Mouse (Mus musculus) heart, adult 2 months (tissue): ENCODE measurements around the gene 6330409D20Rik. TPM values are rescaled to one million over a fixed set of nuclear protein-coding genes. Genes with fewer than 3 reads are reported as not detected.
A peak's percentile ranks its signal among the peaks of the same experiment; 100 is the strongest.

ENCODE experiments used
- DNase-seq, 2 experiments: peaks; one replicate each; pipeline ENCODE4 v3.0.0; 2021
- H3K27ac ChIP-seq: fragments of 200-600 bp; 2 replicates; pipeline ENCODE4 v1.8.1; 2022
- H3K27me3 ChIP-seq: fragments of 200-500 bp; 2 replicates; pipeline ENCODE4 v1.6.1; 2012; ENCODE audit warnings: mild to moderate bottlenecking, low read length, inconsistent platforms, mixed read lengths; ENCODE audit not compliant: control insufficient read depth, insufficient read depth
- H3K36me3 ChIP-seq: fragments of 200-500 bp; 2 replicates; pipeline ENCODE4 v1.6.1; 2012; ENCODE audit warnings: low read length, inconsistent platforms; ENCODE audit not compliant: control insufficient read depth, insufficient read depth
- H3K4me1 ChIP-seq: fragments of 200-500 bp; 2 replicates; pipeline ENCODE4 v1.6.1; 2011; ENCODE audit warnings: low read length; ENCODE audit not compliant: control insufficient read depth, insufficient read depth
- H3K4me3 ChIP-seq: fragments of 200-600 bp; 2 replicates; pipeline ENCODE4 v1.8.1; 2022
- H3K79me2 ChIP-seq: fragments of 200-500 bp; replicated peaks from 2 replicates; pipeline ENCODE4 v1.6.1; 2012; ENCODE audit warnings: mild to moderate bottlenecking, inconsistent platforms, low read length, moderate library complexity, mixed read lengths; ENCODE audit not compliant: control insufficient read depth, insufficient read depth
- H3K9ac ChIP-seq: fragments of 200-500 bp; 2 replicates; pipeline ENCODE4 v1.6.1; 2012; ENCODE audit warnings: low read depth, mild to moderate bottlenecking, control low read depth, inconsistent platforms, low read length, mixed read lengths
- CTCF ChIP-seq: fragments of 200-600 bp; IDR thresholded peaks from 2 replicates; pipeline ENCODE4 v1.8.1; 2022; ENCODE audit warnings: antibody characterized with exemption, mild to moderate bottlenecking, moderate library complexity
- EP300 ChIP-seq: fragments of 200-500 bp; IDR thresholded peaks from 2 replicates; pipeline ENCODE4 v1.6.1; 2011; ENCODE audit warnings: low read depth, low read length, control low read depth; ENCODE audit not compliant: insufficient read depth
- POLR2A ChIP-seq: fragments of 200-500 bp; IDR thresholded peaks from 2 replicates; pipeline ENCODE4 v1.6.1; 2011; ENCODE audit warnings: mild to moderate bottlenecking, low read depth, low read length, control low read depth; ENCODE audit not compliant: insufficient read depth
- WGBS: fragments of 180-500 bp; shearing (Covaris S2); methylation state at CpG from one replicate; pipeline ENCODE4 v1.1.7; 2018; 5-methylcytosine and 5-hydroxymethylcytosine counted together
- intact Hi-C: fragments of 180-260 bp; cut with DNase I; formaldehyde crosslinking; loops from one replicate; pipeline ENCODE4 v1.15.1; 2025
- polyA plus RNA-seq: library from polyadenylated mRNA; depleted of rRNA; stranded (reverse); fragments of >200 nt; gene quantifications from 2 replicates; pipeline ENCODE4 v1.2.3, GENCODE M21; 2012
- total RNA-seq, 2 experiments: library from RNA; stranded (reverse); gene quantifications; 2 replicates each; pipeline ENCODE4 v1.2.3; 2021

Gene 6330409D20Rik
- total and polyA plus RNA-seq, 3 experiments, result not detected

DNA sequence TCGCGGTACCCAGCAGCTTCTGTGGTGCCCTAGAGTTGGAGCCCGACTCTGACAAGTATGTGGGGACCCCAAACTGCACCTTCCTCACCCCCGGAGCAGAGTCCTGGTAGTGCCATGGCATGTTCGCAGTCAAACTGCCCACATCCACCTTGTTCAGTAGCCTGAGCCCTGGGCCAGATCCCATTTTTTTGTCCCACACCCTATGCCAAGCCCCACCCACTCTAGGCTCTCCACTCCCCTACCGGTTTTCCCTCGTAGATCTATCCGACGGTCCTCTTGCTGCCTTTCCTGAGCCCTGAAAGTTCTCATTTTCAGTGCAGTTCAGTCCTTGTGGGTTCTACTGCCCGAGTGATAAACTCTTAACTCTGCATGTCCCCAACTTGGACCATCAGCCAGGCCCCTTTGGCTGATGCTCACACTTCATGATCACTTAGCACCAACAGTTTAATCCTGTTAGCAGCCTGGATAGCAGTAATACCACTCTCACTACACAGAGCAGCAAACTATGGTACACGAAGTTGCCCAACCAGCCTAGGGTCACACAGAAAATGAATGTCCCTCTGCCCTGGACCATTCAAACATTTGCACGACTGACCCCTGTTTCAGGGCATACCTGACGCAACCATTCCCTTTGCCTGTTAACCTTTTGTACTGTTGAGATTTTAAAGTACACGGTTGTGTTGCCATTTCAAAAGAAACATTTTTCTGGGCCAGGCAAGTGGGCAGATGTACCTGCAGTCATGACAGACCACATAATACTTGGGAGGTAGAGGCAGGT lies 39.7 kb downstream of the 6330409D20Rik start:
- no peak overlapping the region for H3K9ac ChIP-seq
- intact Hi-C loops, result no loop called here
- 79% methylated on average over 14 of the region's 14 CpGs for WGBS
- H3K27me3 ChIP-seq, result no peaks in the 10 kb centered on the region
- H3K4me3 ChIP-seq, result no peak overlapping the region
- no peak overlapping the region for H3K27ac ChIP-seq
- no peak for TF ChIP-seq CTCF
- no peak for TF ChIP-seq EP300
- TF ChIP-seq POLR2A, result no peak
- no peaks in the 10 kb centered on the region for H3K79me2 ChIP-seq
- H3K4me1 ChIP-seq, result no peaks in the 10 kb centered on the region
- H3K36me3 ChIP-seq, result no peaks in the 10 kb centered on the region
- DNase-seq, result no peak

DNA sequence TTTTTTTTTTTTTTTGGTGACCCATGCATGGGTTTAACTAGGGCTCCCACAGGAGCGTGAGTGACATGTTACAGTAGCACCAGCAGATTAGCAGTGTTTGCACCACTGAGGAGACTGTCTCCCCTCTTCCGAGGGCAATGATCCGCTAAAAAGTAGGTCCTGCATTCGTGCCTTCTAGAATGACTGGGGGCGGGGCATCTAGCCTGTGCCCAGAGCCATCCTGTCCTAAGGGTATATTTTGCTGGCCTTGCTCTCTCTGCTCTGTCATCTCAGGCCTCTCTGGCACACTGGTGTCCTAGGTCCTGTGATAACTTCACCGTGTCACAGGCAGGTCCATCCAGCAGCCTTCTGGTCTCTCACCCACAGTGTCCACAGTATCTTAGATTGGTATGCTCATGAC lies 41.1 kb downstream of the 6330409D20Rik start:
- Histone ChIP-seq H3K79me2 (no peaks in the 10 kb centered on the region), H3K27me3 (no peaks in the 10 kb centered on the region), H3K4me3 (no peak overlapping the region), H3K4me1 (no peaks in the 10 kb centered on the region), H3K27ac (no peak overlapping the region), H3K9ac (no peak overlapping the region), H3K36me3 (no peaks in the 10 kb centered on the region)
- 86% methylated on average over 6 of the region's 6 CpGs for WGBS
- no peak for DNase-seq
- intact Hi-C loops, result no loop called here
- no peak for TF ChIP-seq POLR2A
- no peak for TF ChIP-seq EP300
- TF ChIP-seq CTCF, result no peak

DNA sequence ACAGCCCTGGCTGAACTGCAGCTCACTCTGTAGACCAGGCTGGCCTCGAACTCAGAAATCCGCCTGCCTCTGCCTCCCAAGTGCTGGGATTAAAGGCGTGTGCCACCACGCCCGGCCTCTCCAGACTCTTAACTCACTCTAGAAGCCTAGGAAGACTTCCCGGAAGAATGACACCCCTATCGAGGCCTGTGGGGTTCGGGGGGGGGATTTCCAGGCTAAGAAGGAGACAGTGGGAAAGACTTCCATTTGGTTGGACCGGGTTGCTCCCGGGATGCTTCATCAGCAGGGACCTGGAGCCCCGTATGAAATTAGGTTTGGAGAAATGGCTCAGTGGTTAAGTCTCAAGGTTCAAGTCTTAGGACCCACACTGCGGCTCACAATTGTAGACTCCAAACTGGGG lies 46.1 kb downstream of the 6330409D20Rik start:
- Histone ChIP-seq H3K27ac (peak overlapping the region; percentile 84; the same call in 1 of the 2 replicates), H3K36me3 (no peaks in the 10 kb centered on the region), H3K4me3 (peak overlapping the region; percentile 95), H3K4me1 (peaks cover 2% of the 10 kb centered on the region; the same call in 1 of the 2 replicates), H3K27me3 (no peaks in the 10 kb centered on the region), H3K79me2 (no peaks in the 10 kb centered on the region), H3K9ac (no peak overlapping the region)
- TF ChIP-seq CTCF (no peak), EP300 (no peak), POLR2A (no peak)
- WGBS, result 81% methylated on average over 12 of the region's 12 CpGs
- intact Hi-C loops, result no loop called here
- DNase-seq, result no peak

DNA sequence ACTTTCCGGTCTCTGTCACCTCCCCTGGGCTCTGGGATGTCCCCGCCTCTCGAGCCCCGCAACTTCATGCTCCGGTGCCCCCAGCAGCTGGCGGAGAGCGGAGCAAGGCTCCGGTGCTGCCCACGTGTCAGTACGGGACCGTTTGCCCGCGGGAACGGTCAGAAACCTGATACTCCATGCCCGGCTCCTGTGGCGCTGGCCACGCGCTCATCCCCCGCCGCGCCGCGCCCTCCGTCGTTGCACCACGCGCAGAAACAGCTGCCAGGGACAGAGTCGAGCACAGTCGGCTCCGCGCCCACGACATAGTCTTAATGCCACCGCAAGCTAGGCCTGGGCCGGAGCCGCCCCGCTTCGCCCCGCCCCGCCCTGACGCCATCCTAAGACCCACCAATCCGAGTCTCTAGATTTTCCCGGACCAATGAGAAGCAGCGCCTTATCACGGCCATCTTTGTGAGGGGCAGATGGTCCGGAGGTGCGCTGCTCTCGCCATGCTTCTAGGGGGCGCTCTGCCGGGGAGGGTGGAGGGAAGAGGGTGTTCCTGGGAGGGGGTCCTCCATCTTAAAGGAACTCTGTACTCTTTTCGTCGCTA lies 46.9 kb downstream of the 6330409D20Rik start:
- peak; percentile 45; the same call in 1 of the 2 replicates for TF ChIP-seq EP300
- peak; percentile 85 for TF ChIP-seq POLR2A
- TF ChIP-seq CTCF, result peak; percentile 90
- Histone ChIP-seq H3K79me2 (no peaks in the 10 kb centered on the region), H3K27me3 (no peaks in the 10 kb centered on the region), H3K9ac (peak overlapping the region; percentile 87), H3K4me1 (peaks cover 3% of the 10 kb centered on the region), H3K27ac (peak overlapping the region; percentile 84), H3K36me3 (no peaks in the 10 kb centered on the region), H3K4me3 (peak overlapping the region; percentile 95)
- DNase-seq, result peak; percentile 94 to 95
- intact Hi-C loops, result no loop called here
- WGBS, result 1% methylated on average over 51 of the region's 51 CpGs

DNA sequence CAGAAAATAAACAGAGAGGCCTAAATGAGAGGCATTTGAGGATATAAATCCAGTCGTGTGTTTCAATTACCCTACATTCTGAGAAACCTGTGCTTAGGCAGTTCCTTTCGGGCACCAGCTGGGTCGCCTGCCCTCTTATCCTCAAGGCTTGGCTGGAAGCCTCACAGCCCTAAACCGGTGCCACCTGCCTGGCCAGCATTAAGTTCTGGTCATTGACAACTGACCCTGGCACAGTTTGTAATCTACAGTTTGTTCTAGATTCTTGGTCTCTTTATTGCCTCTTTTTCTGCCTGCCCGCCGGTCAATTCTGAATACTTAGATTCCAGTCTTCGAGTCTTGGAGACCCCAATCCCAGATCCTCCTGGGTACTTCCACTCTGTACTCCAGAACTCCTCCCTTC lies 47.5 kb downstream of the 6330409D20Rik start:
- Histone ChIP-seq H3K79me2 (no peaks in the 10 kb centered on the region), H3K9ac (peak overlapping the region; percentile 87), H3K27me3 (no peaks in the 10 kb centered on the region), H3K4me1 (peaks cover 3% of the 10 kb centered on the region), H3K4me3 (peak overlapping the region; percentile 95), H3K27ac (peak overlapping the region; percentile 84), H3K36me3 (no peaks in the 10 kb centered on the region)
- DNase-seq, result no peak
- WGBS, result 17% methylated on average over 7 of the region's 7 CpGs
- TF ChIP-seq CTCF (no peak), EP300 (no peak), POLR2A (no peak)
- intact Hi-C loops, result no loop called here

DNA sequence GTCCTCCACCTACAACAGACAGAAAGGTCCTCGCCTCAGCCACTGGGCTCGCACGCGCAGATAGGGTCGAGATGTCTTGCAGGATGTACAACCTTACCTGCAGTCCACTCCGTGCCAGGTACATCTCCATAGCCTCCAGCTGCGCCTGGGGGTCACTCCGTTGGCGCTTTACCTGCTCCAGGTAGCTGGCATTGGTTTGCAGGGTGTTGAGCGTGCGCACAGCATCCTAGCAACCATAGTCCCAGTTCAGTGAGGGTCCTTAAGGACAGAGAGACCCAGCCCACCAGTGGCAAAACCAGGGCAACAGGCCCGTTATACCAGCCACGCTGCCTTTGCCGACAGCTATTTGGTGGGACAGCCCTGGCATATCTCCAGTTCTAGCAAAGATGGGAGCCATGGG lies 48.3 kb downstream of the 6330409D20Rik start:
- Histone ChIP-seq H3K9ac (no peak overlapping the region), H3K27ac (no peak overlapping the region), H3K36me3 (no peaks in the 10 kb centered on the region), H3K4me3 (no peak overlapping the region), H3K79me2 (no peaks in the 10 kb centered on the region), H3K27me3 (no peaks in the 10 kb centered on the region), H3K4me1 (peaks cover 3% of the 10 kb centered on the region)
- DNase-seq, result no peak
- intact Hi-C loops, result no loop called here
- TF ChIP-seq CTCF (no peak), EP300 (no peak), POLR2A (no peak)
- WGBS, result 94% methylated on average over 14 of the region's 14 CpGs
